Mouse (Mus musculus): ENCODE results near the gene Ankle2. TPM values are rescaled to one million over a fixed set of nuclear protein-coding genes. Genes with fewer than 3 reads are reported as not detected.

Gene Ankle2
- total and polyA plus RNA-seq, 2 experiments from 2014 or later: 17.1 to 30.7 TPM

DNA sequence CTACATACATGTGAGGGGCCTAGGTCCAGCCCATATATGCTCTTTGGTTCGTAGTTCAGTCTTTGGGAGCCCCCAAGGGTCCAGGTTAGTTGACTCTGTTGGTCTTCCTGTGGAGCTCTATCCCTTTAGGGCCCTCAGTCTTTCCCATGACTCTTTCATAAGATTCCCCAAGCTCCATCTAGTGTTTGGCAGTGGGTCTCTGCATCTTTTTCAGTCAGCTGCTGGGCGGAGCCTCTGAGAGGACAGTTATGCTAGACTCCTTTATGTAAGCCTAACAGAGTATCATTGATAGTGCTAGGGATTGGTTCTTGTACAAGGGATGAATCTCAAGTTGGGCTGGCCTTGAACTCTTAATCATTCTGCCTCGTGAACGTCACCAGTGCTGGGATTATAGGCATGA is 10.5 kb upstream of the Ankle2 start:
- Histone ChIP-seq H3K27me3 (ENCODE audit: insufficient read depth, low read length) (no peaks in the 10 kb centered on the region), H3K27ac (ENCODE audit: low read depth, low read length) (no peak overlapping the region), H3K4me3 (ENCODE audit: low read depth, low read length) (no peak overlapping the region), H3K4me1 (ENCODE audit: insufficient read depth, low read length) (no peaks in the 10 kb centered on the region), H3K9ac (replicated peaks; ENCODE audit: low read length, poor library complexity, severe bottlenecking) (no peak overlapping the region), H3K4me2 (ENCODE audit: low read depth, low read length, poor library complexity, severe bottlenecking) (no peak overlapping the region), H3K9me3 (ENCODE audit: low read length) (no peaks in the 10 kb centered on the region), H3K36me3 (ENCODE audit: insufficient read depth, low read length) (peaks cover 63% of the 10 kb centered on the region)
- TF ChIP-seq CTCF (IDR thresholded peaks at IDR 0.05): no peak
- 95% methylated on average over 4 of the region's 4 CpGs for WGBS
- DNase-seq (ENCODE audit: low spot score): no peak
- ATAC-seq (ENCODE audit: low FRiP score): no peak

DNA sequence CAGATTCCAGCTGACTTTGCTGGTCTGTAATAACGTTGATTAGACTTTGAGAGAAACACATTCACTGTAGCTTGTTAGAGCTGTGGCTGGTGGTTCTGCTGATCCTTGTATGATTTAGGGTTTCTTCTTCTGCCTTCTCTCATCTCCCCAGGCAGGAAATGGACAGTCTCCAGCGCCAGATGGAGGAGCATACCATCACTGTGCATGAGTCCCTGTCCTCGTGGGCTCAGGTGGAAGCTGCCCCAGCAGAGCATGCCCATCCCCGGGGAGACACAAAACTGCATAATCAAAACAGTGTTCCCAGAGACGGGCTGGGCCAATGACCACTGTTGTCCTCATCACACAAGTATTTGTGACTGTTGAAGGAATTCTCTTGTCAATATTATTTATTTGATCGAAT is 8.0 kb upstream of the Ankle2 start:
- no peaks in the 10 kb centered on the region for H3K9me3 ChIP-seq (ENCODE audit: low read length)
- H3K27ac ChIP-seq (ENCODE audit: low read depth, low read length): no peak overlapping the region
- no peak overlapping the region for H3K4me3 ChIP-seq (ENCODE audit: low read depth, low read length)
- no peak overlapping the region for H3K9ac ChIP-seq (replicated peaks; ENCODE audit: low read length, poor library complexity, severe bottlenecking)
- H3K36me3 ChIP-seq (ENCODE audit: insufficient read depth, low read length): peaks cover 50% of the 10 kb centered on the region
- no peak for TF ChIP-seq CTCF (IDR thresholded peaks at IDR 0.05)
- H3K4me2 ChIP-seq (ENCODE audit: low read depth, low read length, poor library complexity, severe bottlenecking): no peak overlapping the region
- H3K27me3 ChIP-seq (ENCODE audit: insufficient read depth, low read length): no peaks in the 10 kb centered on the region
- DNase-seq (ENCODE audit: low spot score): no peak
- no peaks in the 10 kb centered on the region for H3K4me1 ChIP-seq (ENCODE audit: insufficient read depth, low read length)
- ATAC-seq (ENCODE audit: low FRiP score): no peak
- 87% methylated on average over 6 of the region's 6 CpGs for WGBS

DNA sequence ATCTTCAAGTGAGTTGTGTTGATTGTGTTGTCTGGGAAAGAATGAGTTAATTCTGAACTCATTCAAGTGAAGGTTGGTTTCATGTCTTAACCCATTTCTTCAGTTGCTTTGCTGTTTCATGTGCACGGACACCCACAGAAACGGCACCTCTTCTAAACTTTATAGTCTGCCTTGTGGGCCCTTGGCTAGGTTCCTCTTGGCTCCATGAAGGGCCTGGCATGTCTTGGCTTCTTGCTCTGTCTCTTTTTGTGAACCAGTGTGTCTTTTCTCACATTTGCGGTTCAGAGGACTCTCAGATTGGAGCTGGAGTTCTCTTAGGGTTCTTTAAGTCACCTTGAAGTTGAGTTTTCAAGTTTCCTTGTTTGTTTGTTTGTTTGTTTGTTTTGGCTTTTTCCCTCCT is 5.7 kb upstream of the Ankle2 start:
- H3K4me1 ChIP-seq (ENCODE audit: insufficient read depth, low read length): peaks cover 1% of the 10 kb centered on the region; the same call in 1 of the 2 replicates
- no peak overlapping the region for H3K4me2 ChIP-seq (ENCODE audit: low read depth, low read length, poor library complexity, severe bottlenecking)
- no peak for DNase-seq (ENCODE audit: low spot score)
- H3K4me3 ChIP-seq (ENCODE audit: low read depth, low read length): no peak overlapping the region
- TF ChIP-seq CTCF (IDR thresholded peaks at IDR 0.05): no peak
- H3K27ac ChIP-seq (ENCODE audit: low read depth, low read length): no peak overlapping the region
- 89% methylated on average over 3 of the region's 3 CpGs for WGBS
- H3K27me3 ChIP-seq (ENCODE audit: insufficient read depth, low read length): no peaks in the 10 kb centered on the region
- no peak for ATAC-seq (ENCODE audit: low FRiP score)
- no peaks in the 10 kb centered on the region for H3K9me3 ChIP-seq (ENCODE audit: low read length)
- H3K9ac ChIP-seq (replicated peaks; ENCODE audit: low read length, poor library complexity, severe bottlenecking): no peak overlapping the region
- peaks cover 38% of the 10 kb centered on the region for H3K36me3 ChIP-seq (ENCODE audit: insufficient read depth, low read length)

DNA sequence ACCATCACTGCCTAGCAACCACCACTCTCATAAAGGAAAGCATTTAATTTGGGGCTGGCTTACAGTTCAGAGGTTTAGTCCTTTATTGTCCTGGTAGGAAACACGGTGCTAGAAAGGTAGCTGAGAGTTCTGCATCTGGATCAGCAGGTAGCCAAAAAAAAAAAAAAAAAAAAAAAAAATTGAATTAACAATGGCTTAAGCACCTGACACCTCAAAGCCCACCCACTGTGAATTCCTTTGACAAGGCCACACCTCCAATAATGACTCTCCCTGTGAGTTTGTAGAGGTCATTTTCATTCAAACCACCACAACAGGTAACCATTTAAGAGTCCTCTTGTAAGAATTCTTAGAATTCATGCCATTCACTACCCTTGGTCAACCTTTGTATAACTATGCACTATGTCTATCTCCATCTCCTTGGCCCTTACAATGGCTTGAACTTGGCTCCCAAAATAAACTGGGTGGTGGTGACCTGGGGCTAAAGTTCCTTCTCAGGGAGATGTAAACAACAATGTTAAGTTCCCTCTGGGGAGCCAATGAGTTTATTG is 3.4 kb upstream of the Ankle2 start:
- H3K4me2 ChIP-seq (ENCODE audit: low read depth, low read length, poor library complexity, severe bottlenecking): no peak overlapping the region
- 48% methylated on average over 1 of the region's 1 CpGs for WGBS
- H3K4me3 ChIP-seq (ENCODE audit: low read depth, low read length): no peak overlapping the region
- H3K27me3 ChIP-seq (ENCODE audit: insufficient read depth, low read length): no peaks in the 10 kb centered on the region
- no peak overlapping the region for H3K9ac ChIP-seq (replicated peaks; ENCODE audit: low read length, poor library complexity, severe bottlenecking)
- TF ChIP-seq CTCF (IDR thresholded peaks at IDR 0.05): no peak
- peaks cover 18% of the 10 kb centered on the region for H3K36me3 ChIP-seq (ENCODE audit: insufficient read depth, low read length)
- no peak for DNase-seq (ENCODE audit: low spot score)
- ATAC-seq (ENCODE audit: low FRiP score): no peak
- no peaks in the 10 kb centered on the region for H3K9me3 ChIP-seq (ENCODE audit: low read length)
- no peak overlapping the region for H3K27ac ChIP-seq (ENCODE audit: low read depth, low read length)
- peaks cover 7% of the 10 kb centered on the region; the same call in 1 of the 2 replicates for H3K4me1 ChIP-seq (ENCODE audit: insufficient read depth, low read length)

DNA sequence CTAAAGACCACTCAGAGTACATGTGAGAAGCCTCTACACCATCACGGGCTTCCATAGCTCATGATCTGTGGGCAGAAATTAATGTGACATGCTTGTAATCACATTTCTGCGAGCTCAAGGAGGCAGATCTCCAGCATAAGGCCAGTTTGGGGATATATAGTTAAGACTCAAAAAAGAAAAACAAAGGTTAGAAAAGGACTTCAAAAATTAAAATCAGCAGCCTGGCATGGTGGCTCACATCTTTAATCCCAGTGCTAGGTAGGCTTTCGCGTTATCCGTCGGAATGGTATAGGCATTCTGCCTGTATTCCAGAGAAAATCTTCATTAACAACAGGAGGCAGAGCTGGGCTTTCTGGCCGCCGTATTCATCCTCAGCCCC is 414 bp upstream of the Ankle2 start:
- WGBS: 4% methylated on average over 8 of the region's 8 CpGs
- TF ChIP-seq CTCF (IDR thresholded peaks at IDR 0.05): no peak; the same call in 1 of the 2 replicates
- H3K4me2 ChIP-seq (ENCODE audit: low read depth, low read length, poor library complexity, severe bottlenecking): peak overlapping the region; percentile 71
- H3K9ac ChIP-seq (replicated peaks; ENCODE audit: low read length, poor library complexity, severe bottlenecking): peak overlapping the region; percentile 94
- peaks cover 8% of the 10 kb centered on the region for H3K36me3 ChIP-seq (ENCODE audit: insufficient read depth, low read length)
- no peaks in the 10 kb centered on the region for H3K27me3 ChIP-seq (ENCODE audit: insufficient read depth, low read length)
- H3K4me3 ChIP-seq (ENCODE audit: low read depth, low read length): peak overlapping the region; percentile 97
- no peaks in the 10 kb centered on the region for H3K9me3 ChIP-seq (ENCODE audit: low read length)
- DNase-seq (ENCODE audit: low spot score) (no peak), ATAC-seq (ENCODE audit: low FRiP score) (no peak)
- peaks cover 10% of the 10 kb centered on the region; the same call in 1 of the 2 replicates for H3K4me1 ChIP-seq (ENCODE audit: insufficient read depth, low read length)
- peak overlapping the region; percentile 92 for H3K27ac ChIP-seq (ENCODE audit: low read depth, low read length)

DNA sequence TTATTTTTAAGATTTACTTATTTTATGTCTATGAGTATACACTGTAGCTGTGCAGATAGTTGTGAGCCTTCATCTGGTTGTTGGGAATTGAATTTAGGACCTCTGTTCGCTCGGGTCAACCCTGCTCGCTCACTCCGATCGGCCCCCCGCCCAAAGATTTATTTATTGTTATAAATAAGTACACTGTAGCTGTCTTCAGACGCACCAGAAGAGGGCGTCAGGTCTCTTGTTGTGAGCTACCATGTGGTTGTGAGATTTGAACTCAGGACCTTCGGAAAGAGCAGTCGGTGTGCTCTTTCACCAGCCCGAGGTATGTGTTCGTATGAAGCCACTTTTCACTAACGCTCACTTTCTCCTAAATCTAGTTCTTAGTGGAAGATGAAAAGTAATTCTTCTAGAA is 834 bp downstream of the Ankle2 start:
- TF ChIP-seq CTCF (IDR thresholded peaks at IDR 0.05): peak; percentile 17; the same call in 1 of the 2 replicates
- H3K27ac ChIP-seq (ENCODE audit: low read depth, low read length): no peak overlapping the region
- peaks cover 10% of the 10 kb centered on the region for H3K36me3 ChIP-seq (ENCODE audit: insufficient read depth, low read length)
- 48% methylated on average over 13 of the region's 13 CpGs for WGBS
- no peaks in the 10 kb centered on the region for H3K9me3 ChIP-seq (ENCODE audit: low read length)
- ATAC-seq (ENCODE audit: low FRiP score) (no peak), DNase-seq (ENCODE audit: low spot score) (no peak)
- H3K4me3 ChIP-seq (ENCODE audit: low read depth, low read length): peak overlapping the region; percentile 97
- H3K9ac ChIP-seq (replicated peaks; ENCODE audit: low read length, poor library complexity, severe bottlenecking): peak overlapping the region; percentile 94; the same call in 1 of the 2 replicates
- H3K4me2 ChIP-seq (ENCODE audit: low read depth, low read length, poor library complexity, severe bottlenecking): peak overlapping the region; percentile 71
- no peaks in the 10 kb centered on the region for H3K27me3 ChIP-seq (ENCODE audit: insufficient read depth, low read length)
- peaks cover 10% of the 10 kb centered on the region; the same call in 1 of the 2 replicates for H3K4me1 ChIP-seq (ENCODE audit: insufficient read depth, low read length)
